Mouse (Mus musculus) CH12.LX (cell line): ENCODE measurements around the gene Trim71. TPM values are rescaled to one million over a fixed set of nuclear protein-coding genes. Genes with fewer than 3 reads are reported as not detected.
A peak's percentile ranks its signal among the peaks of the same experiment; 100 is the strongest.

Experiments
- DNase-seq: peaks from one replicate; pipeline ENCODE4 v3.0.0-alpha.2; 2013; ENCODE audit errors: extremely low read depth
- H3K27ac ChIP-seq: 2 replicates; pipeline ENCODE4 v1.5.1; 2012; ENCODE audit warnings: low read depth, mild to moderate bottlenecking, control low read depth, moderate library complexity; ENCODE audit not compliant: insufficient read depth
- H3K27me3 ChIP-seq: replicated peaks from 2 replicates; pipeline ENCODE3; 2012; ENCODE audit warnings: inconsistent platforms
- H3K36me3 ChIP-seq, 2 experiments: replicated peaks in 1 of 2; 2 replicates each; pipeline versions ENCODE3 to v1.6.1; 2012; ENCODE audit warnings: inconsistent platforms in 1 of 2, low read length in 1 of 2, mild to moderate bottlenecking in 1 of 2, mixed read lengths in 1 of 2, moderate library complexity in 1 of 2; ENCODE audit not compliant: control insufficient read depth in 1 of 2, insufficient read depth in 1 of 2
- H3K4me1 ChIP-seq, 2 experiments: 2 replicates each; pipeline ENCODE4 v1.6.1; 2012; ENCODE audit warnings: inconsistent platforms in 1 of 2, moderate library complexity in 1 of 2; ENCODE audit not compliant: insufficient read depth in 2 of 2, control insufficient read depth in 1 of 2
- H3K4me2 ChIP-seq: 2 replicates; pipeline ENCODE4 v1.6.1; 2012; ENCODE audit warnings: low read depth, mild to moderate bottlenecking, control low read depth; ENCODE audit not compliant: poor library complexity, insufficient read depth, severe bottlenecking
- H3K4me3 ChIP-seq, 3 experiments: fragments of 150-350 bp in 1 of 3; sonication (generic) in 1 of 3; replicated peaks in 1 of 3; 2 replicates each; pipeline versions ENCODE3 to v1.5.1; 2011 to 2012; ENCODE audit warnings: low read depth in 2 of 3, low read length in 2 of 3, mild to moderate bottlenecking in 2 of 3, moderate library complexity in 2 of 3, control low read depth in 1 of 3, improper control_type of control experiment in 1 of 3, inconsistent platforms in 1 of 3, mixed read lengths in 1 of 3; ENCODE audit not compliant: poor library complexity in 1 of 3
- H3K79me2 ChIP-seq: replicated peaks from 2 replicates; pipeline ENCODE4 v1.6.1; 2012; ENCODE audit warnings: mild to moderate bottlenecking, moderate library complexity; ENCODE audit not compliant: control insufficient read depth, poor library complexity, insufficient read depth, severe bottlenecking; ENCODE audit errors: extremely low read depth
- H3K9ac ChIP-seq: 2 replicates; pipeline ENCODE4 v1.6.1; 2012; ENCODE audit warnings: low read depth, mild to moderate bottlenecking, control low read depth, moderate library complexity; ENCODE audit not compliant: insufficient read depth
- H3K9me3 ChIP-seq: replicated peaks from 2 replicates; pipeline ENCODE3; 2012; ENCODE audit warnings: low read length, inconsistent platforms, mixed read lengths
- CHD1 ChIP-seq: IDR thresholded peaks from 2 replicates; pipeline ENCODE4 v1.6.1; 2012; ENCODE audit warnings: low read depth, low read length, improper control_type of control experiment, inconsistent platforms
- CHD2 ChIP-seq: IDR thresholded peaks from 2 replicates; pipeline ENCODE4 v1.6.1; 2011; ENCODE audit warnings: low read length, improper control_type of control experiment
- CTCF ChIP-seq, 2 experiments: IDR thresholded peaks in 1 of 2; conservative IDR thresholded peaks in 1 of 2; 2 replicates each; pipeline ENCODE4 v1.5.1; 2011 to 2012; ENCODE audit warnings: low read depth in 2 of 2, low read length in 2 of 2, improper control_type of control experiment in 1 of 2, inconsistent platforms in 1 of 2, mild to moderate bottlenecking in 1 of 2, moderate library complexity in 1 of 2
- EP300 ChIP-seq: IDR thresholded peaks from 2 replicates; pipeline ENCODE4 v1.6.1; 2011; ENCODE audit warnings: low read length, improper control_type of control experiment
- HCFC1 ChIP-seq: IDR thresholded peaks from 2 replicates; pipeline ENCODE4 v1.6.1; 2012; ENCODE audit warnings: low read depth, mild to moderate bottlenecking, inconsistent platforms, low read length, improper control_type of control experiment
- JUN ChIP-seq: IDR thresholded peaks from 2 replicates; pipeline ENCODE4 v1.6.1; 2011; ENCODE audit warnings: low read depth, mild to moderate bottlenecking, low read length, improper control_type of control experiment, moderate library complexity; ENCODE audit not compliant: insufficient read depth
- JUND ChIP-seq: conservative IDR thresholded peaks from 2 replicates; pipeline ENCODE4 v1.6.1; 2011; ENCODE audit warnings: low read depth, low read length, improper control_type of control experiment
- KAT2A ChIP-seq: IDR thresholded peaks from 2 replicates; pipeline ENCODE4 v1.6.1; 2012; ENCODE audit warnings: low read length, improper control_type of control experiment, inconsistent platforms; ENCODE audit not compliant: insufficient replicate concordance
- MAX ChIP-seq: IDR thresholded peaks from 2 replicates; pipeline ENCODE4 v1.6.1; 2011; ENCODE audit warnings: low read length, improper control_type of control experiment
- MAZ ChIP-seq: IDR thresholded peaks from 2 replicates; pipeline ENCODE4 v1.6.1; 2012; ENCODE audit warnings: low read depth, mild to moderate bottlenecking, inconsistent platforms, low read length, improper control_type of control experiment, moderate library complexity
- MEF2A ChIP-seq: IDR thresholded peaks from 2 replicates; pipeline ENCODE4 v1.6.1; 2014; ENCODE audit warnings: low read depth, mild to moderate bottlenecking, inconsistent platforms, low read length, improper control_type of control experiment, borderline replicate concordance
- MXI1 ChIP-seq: IDR thresholded peaks from 2 replicates; pipeline ENCODE4 v1.6.1; 2011; ENCODE audit warnings: mild to moderate bottlenecking, low read depth, low read length, improper control_type of control experiment
- MYC ChIP-seq: IDR thresholded peaks from 2 replicates; pipeline ENCODE4 v1.6.1; 2011; ENCODE audit warnings: low read depth, mild to moderate bottlenecking, improper control_type of control experiment, low read length
- NRF1 ChIP-seq: IDR thresholded peaks from 2 replicates; pipeline ENCODE4 v1.6.1; 2014; ENCODE audit warnings: low read depth, mild to moderate bottlenecking, inconsistent platforms, low read length, improper control_type of control experiment, moderate library complexity
- PAX5 ChIP-seq: IDR thresholded peaks from 2 replicates; pipeline ENCODE4 v1.6.1; 2012; ENCODE audit warnings: low read length, inconsistent platforms, mixed read lengths
- POLR2AphosphoS2 ChIP-seq: IDR thresholded peaks from 2 replicates; pipeline ENCODE4 v1.6.1; 2011; ENCODE audit warnings: low read depth, low read length, improper control_type of control experiment
- SIN3A ChIP-seq: IDR thresholded peaks from 2 replicates; pipeline ENCODE4 v1.6.1; 2012; ENCODE audit warnings: low read length, improper control_type of control experiment, inconsistent platforms
- TCF12 ChIP-seq: IDR thresholded peaks from 2 replicates; pipeline ENCODE4 v1.6.1; 2014; ENCODE audit warnings: low read depth, mild to moderate bottlenecking, inconsistent platforms, low read length, improper control_type of control experiment
- UBTF ChIP-seq: IDR thresholded peaks from 2 replicates; pipeline ENCODE4 v1.6.1; 2012; ENCODE audit warnings: low read depth, mild to moderate bottlenecking, inconsistent platforms, low read length, improper control_type of control experiment, moderate library complexity
- USF1 ChIP-seq: IDR thresholded peaks from 2 replicates; pipeline ENCODE4 v1.6.1; 2014; ENCODE audit warnings: low read depth, mild to moderate bottlenecking, inconsistent platforms, low read length, improper control_type of control experiment
- ZKSCAN1 ChIP-seq: IDR thresholded peaks from 2 replicates; pipeline ENCODE4 v1.6.1; 2012; ENCODE audit warnings: low read depth, inconsistent platforms, low read length, improper control_type of control experiment, borderline replicate concordance
- dilution Hi-C: fragments of 300-500 bp; cut with MboI; formaldehyde crosslinking; loops from 2 replicates; pipeline ENCODE4 v1.14.3; 2020; ENCODE audit warnings: low sequenced_read_pairs; ENCODE audit not compliant: extremely low pct_unique_long_range_greater_than_20kb, extremely low pct_ligation_motif_present
- in situ Hi-C: fragments of 300-500 bp; cut with MboI; formaldehyde crosslinking; loops from 3 replicates; pipeline ENCODE4 v1.14.3; 2019; ENCODE audit warnings: low sequenced_read_pairs, low pct_ligation_motif_present, low pct_unique_long_range_greater_than_20kb, mixed read lengths
- polyA plus RNA-seq: library from polyadenylated mRNA; unstranded; fragments of >175 nt; gene quantifications from 2 replicates; pipeline ENCODE4 v1.2.1, GENCODE M21; 2012; ENCODE audit warnings: low read depth; ENCODE audit not compliant: insufficient read length
- total RNA-seq, 2 experiments: library from RNA; depleted of rRNA; stranded (reverse); fragments of 300-350 nt in 1 of 2; fragments of >200 nt in 1 of 2; gene quantifications; 2 replicates each; pipeline ENCODE4 v1.2.3; 2012 to 2014

The Trim71 gene
- total and polyA plus RNA-seq, 3 experiments: under 0.01 TPM; not detected in 2

- in situ Hi-C loops: no loop called here
Observed at GRCm38 (mm10) chr9:114554355-114554979, 9.7 kb downstream of the Trim71 start.

DNA sequence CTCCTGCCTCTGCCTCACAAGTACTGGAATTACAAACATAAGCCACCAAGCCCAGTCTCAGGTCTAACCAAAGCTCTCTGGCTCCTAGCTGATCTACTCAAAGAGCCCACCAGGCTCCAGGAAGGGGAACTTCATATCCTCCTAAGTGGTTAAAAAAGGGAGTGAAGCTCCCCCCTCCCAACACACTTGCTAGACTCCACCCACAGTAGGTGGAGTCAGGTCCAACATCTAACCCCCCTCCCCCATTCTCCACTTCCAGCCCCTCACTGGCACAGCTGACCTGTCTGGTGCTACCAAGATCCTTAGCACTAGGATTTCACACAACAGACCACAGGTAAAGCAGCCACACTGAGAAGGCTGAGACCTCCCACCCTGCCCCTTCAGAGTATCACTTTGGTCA is 10.3 kb downstream of the Trim71 start:
- dilution Hi-C loops (no loop called here), in situ Hi-C loops (no loop called here)
- no peak overlapping the region for H3K9ac ChIP-seq
- H3K27ac ChIP-seq: no peak overlapping the region
- no peaks in the 10 kb centered on the region for H3K27me3 ChIP-seq
- peak; percentile 17 for DNase-seq
- peaks cover 0 to 40% of the 10 kb centered on the region in 2 experiments; a peak in 2 of 4 replicates for H3K4me1 ChIP-seq
- no peak overlapping the region for H3K4me2 ChIP-seq
- no peaks in the 10 kb centered on the region for H3K36me3 ChIP-seq
- no peaks in the 10 kb centered on the region for H3K79me2 ChIP-seq
- TF ChIP-seq TCF12 (no peak), SIN3A (no peak), MAX (no peak), CHD2 (no peak), ZKSCAN1 (no peak), POLR2AphosphoS2 (no peak)
- H3K9me3 ChIP-seq: no peaks in the 10 kb centered on the region
- no peak overlapping the region for H3K4me3 ChIP-seq

More at GRCm38 (mm10) chr9:114554355-114554979, 9.7 kb downstream of the Trim71 start:
- H3K4me2 ChIP-seq: no peak overlapping the region
- no peaks in the 10 kb centered on the region for H3K9me3 ChIP-seq
- H3K9ac ChIP-seq: no peak overlapping the region
- TF ChIP-seq CHD1 (no peak), PAX5 (no peak), SIN3A (no peak), MYC (no peak)
- no peaks in the 10 kb centered on the region for H3K27me3 ChIP-seq
- DNase-seq: no peak
- no peaks in the 10 kb centered on the region for H3K79me2 ChIP-seq
- dilution Hi-C loops: no loop called here
- no peaks in the 10 kb centered on the region for H3K36me3 ChIP-seq
- no peak overlapping the region for H3K4me3 ChIP-seq
- no peak overlapping the region for H3K27ac ChIP-seq
- H3K4me1 ChIP-seq: peaks cover 0 to 35% of the 10 kb centered on the region in 2 experiments; a peak in 2 of 4 replicates

GRCm38 (mm10) chr9:114550033-114550432 is 14.1 kb downstream of the Trim71 start:
- no peaks in the 10 kb centered on the region for H3K27me3 ChIP-seq
- TF ChIP-seq USF1: no peak
- TF ChIP-seq JUN: no peak
- TF ChIP-seq NRF1: no peak
- no peak for TF ChIP-seq MAZ
- TF ChIP-seq UBTF: no peak
- TF ChIP-seq MEF2A: no peak
- no peak for TF ChIP-seq KAT2A
- TF ChIP-seq SIN3A: no peak
- TF ChIP-seq JUND: no peak
- no peak for TF ChIP-seq EP300
- TF ChIP-seq HCFC1: no peak
- no peak for TF ChIP-seq MXI1
- no peak for TF ChIP-seq CTCF (conservative IDR thresholded peaks at IDR 0.05 in 1 of 2, IDR thresholded peaks at IDR 0.05 in 1 of 2; ENCODE audit: low read depth in 2 of 2, low read length in 2 of 2)
- TF ChIP-seq PAX5: no peak
- TF ChIP-seq, all 38 proteins: peak for 0
- Histone ChIP-seq H3K79me2 (no peaks in the 10 kb centered on the region), H3K9me3 (no peaks in the 10 kb centered on the region), H3K4me1 (peaks cover 0 to 53% of the 10 kb centered on the region in 2 experiments; a peak in 2 of 4 replicates), H3K27ac (no peak overlapping the region), H3K9ac (no peak overlapping the region), H3K4me2 (no peak overlapping the region), H3K4me3 (no peak overlapping the region), H3K36me3 (no peaks in the 10 kb centered on the region)
- dilution Hi-C loops: no loop called here
- in situ Hi-C loops: no loop called here
- DNase-seq: no peak
